Mouse (Mus musculus) lung, postnatal 0 days (tissue): ENCODE measurements at regions not wholly inside any gene's neighbourhood (a gene's known extent, or its start where the extent isn't known, plus 50 kb on each side); places are given as distances from the start of the nearest gene placed in this dataset.

Experiments
- CTCF ChIP-seq: IDR thresholded peaks from 2 replicates; pipeline ENCODE4 v1.5.1; 2016; ENCODE audit warnings: antibody characterized with exemption, mild to moderate bottlenecking
- EP300 ChIP-seq: IDR thresholded peaks from 2 replicates; pipeline ENCODE4 v1.6.1; 2016; ENCODE audit warnings: antibody characterized with exemption, mild to moderate bottlenecking, control low read depth

DNA sequence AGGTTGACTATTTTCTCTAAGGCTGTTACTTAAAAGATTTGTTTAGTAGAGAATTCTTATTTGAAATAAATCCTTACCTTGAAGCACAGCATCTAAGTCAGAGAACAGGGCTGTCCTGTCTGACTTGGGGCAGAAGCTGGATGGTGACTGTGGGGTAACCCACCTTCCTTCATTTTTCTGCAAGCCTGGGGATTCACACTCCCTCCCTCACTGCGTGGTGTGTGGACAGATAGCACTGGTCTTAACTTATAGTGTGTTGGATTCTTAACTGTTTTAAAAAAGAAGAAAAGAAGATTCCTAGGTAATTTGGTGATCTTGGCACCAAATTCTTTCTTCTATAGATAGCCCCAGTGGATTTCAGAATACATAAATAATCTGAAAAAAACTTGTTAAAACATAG is 174.8 kb downstream of the Klf7 start:
- TF ChIP-seq CTCF: no peak
- no peak for TF ChIP-seq EP300
